Mouse (Mus musculus) bone marrow, adult 2 months (tissue): Measurements from ENCODE around the gene Ovch2. TPM values are rescaled to one million over a fixed set of nuclear protein-coding genes. Genes with fewer than 3 reads are reported as not detected.
"Not testable (repeated sequence)": the region's sequence is repeated elsewhere in the genome, so short reads cannot be mapped to it uniquely, and the experiment has no call there.

Source experiments
- H3K27ac ChIP-seq: fragments of 200-500 bp; 2 replicates; pipeline ENCODE4 v1.5.1; 2012; ENCODE audit warnings: low read depth, mild to moderate bottlenecking, control low read depth, inconsistent platforms, low read length; ENCODE audit not compliant: control insufficient read depth, poor library complexity, insufficient read depth
- H3K4me1 ChIP-seq: fragments of 200-500 bp; 2 replicates; pipeline ENCODE4 v1.6.1; 2011; ENCODE audit warnings: low read length; ENCODE audit not compliant: control insufficient read depth, insufficient read depth
- H3K4me3 ChIP-seq: fragments of 200-500 bp; replicated peaks from 2 replicates; pipeline ENCODE3; 2011; ENCODE audit warnings: mild to moderate bottlenecking, low read depth, low read length, control low read depth; ENCODE audit not compliant: control insufficient read depth
- CTCF ChIP-seq: fragments of 200-500 bp; IDR thresholded peaks from 2 replicates; pipeline ENCODE4 v1.5.1; 2011; ENCODE audit warnings: low read length, control low read depth; ENCODE audit not compliant: control insufficient read depth, insufficient read depth
- POLR2A ChIP-seq: fragments of 200-500 bp; IDR thresholded peaks from 2 replicates; pipeline ENCODE4 v1.6.1; 2011; ENCODE audit warnings: low read depth, mild to moderate bottlenecking, control low read depth, low read length, borderline replicate concordance; ENCODE audit not compliant: control insufficient read depth
- WGBS: fragments of 180-500 bp; shearing (Covaris S2); methylation state at CpG from one replicate; pipeline ENCODE4 v1.1.7; 2018; 5-methylcytosine and 5-hydroxymethylcytosine counted together
- polyA plus RNA-seq: library from polyadenylated mRNA; stranded (reverse); fragments of >200 nt; gene quantifications from 2 replicates; pipeline ENCODE4 v1.2.4, GENCODE M21; 2011; ENCODE audit warnings: low replicate concordance; ENCODE audit not compliant: missing spikeins, insufficient read depth, insufficient read length

The Ovch2 gene
- not detected in 2 replicates for polyA plus RNA-seq

DNA sequence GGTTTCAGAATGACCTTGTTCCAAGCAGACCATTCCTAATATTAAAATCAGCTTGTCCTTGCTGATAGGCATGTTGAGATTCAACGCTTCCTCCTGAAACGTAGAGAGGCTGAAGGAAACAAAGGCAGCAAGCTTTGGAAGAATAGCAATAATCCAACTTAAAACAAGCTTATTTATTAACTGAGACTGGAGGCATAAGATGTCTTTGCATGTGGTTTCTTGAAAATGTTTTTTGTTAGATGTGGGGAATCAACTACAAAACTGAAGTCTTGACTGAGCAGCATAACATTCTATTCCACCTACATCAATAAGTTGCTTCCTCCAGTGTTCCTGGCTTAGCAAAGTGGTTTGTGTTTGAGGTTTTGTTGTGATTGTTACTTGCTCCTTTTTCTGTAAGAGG, at the start of gene Ovch2:
TSS of gene Ovch2 (minus strand) at position 101 of the 400 bp plus-strand sequence.
- no peaks in the 10 kb centered on the region for H3K4me1 ChIP-seq
- TF ChIP-seq CTCF: no peak
- H3K27ac ChIP-seq: no peak within 1 kb of the TSS
- H3K4me3 ChIP-seq: no peak within 1 kb of the TSS
- 70% methylated on average over 2 of the region's 2 CpGs for WGBS

GRCm38 (mm10) chr7:107847390-107847789, 46.4 kb upstream of the Ovch2 start, which contains the start of gene Olfr470:
Gene Olfr470 (minus strand): TSS chr7:107847490.
- not testable (repeated sequence) for H3K27ac ChIP-seq, H3K4me3 ChIP-seq, H3K4me1 ChIP-seq
- 70% methylated on average over 1 of the region's 1 CpGs for WGBS

- no peaks in the 10 kb centered on the region for H3K4me1 ChIP-seq
- no peak overlapping the region for H3K4me3 ChIP-seq
- WGBS: 78% methylated on average over 1 of the region's 1 CpGs
- H3K27ac ChIP-seq: no peak overlapping the region
- TF ChIP-seq CTCF (no peak), POLR2A (no peak)
These were observed 40.7 kb upstream of the Ovch2 start for GRCm38 (mm10) chr7:107841719-107842118.

DNA sequence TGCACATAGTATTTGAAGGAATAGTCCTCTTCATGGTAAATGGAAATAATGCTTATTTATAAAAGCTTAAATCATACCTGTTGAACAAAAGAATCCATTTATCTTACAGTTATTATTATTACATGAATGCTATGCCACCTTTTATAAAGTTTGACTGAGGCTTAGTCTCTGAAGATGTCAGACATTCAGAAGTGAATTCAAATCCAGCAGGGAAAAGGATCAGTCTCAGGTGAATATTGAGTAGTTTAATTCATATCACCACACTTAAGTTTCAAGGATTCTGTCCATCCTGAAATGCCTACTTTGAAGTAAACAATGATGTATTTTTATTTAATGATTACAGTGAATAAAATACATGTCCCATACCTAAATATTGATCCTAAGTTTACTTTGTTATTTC, 24.4 kb upstream of the Ovch2 start, which contains the start of gene Olfr469:
TSS of gene Olfr469 (minus strand) at position 101 of the 400 bp plus-strand sequence.
- not testable (repeated sequence) for H3K27ac ChIP-seq, H3K4me3 ChIP-seq, H3K4me1 ChIP-seq

DNA sequence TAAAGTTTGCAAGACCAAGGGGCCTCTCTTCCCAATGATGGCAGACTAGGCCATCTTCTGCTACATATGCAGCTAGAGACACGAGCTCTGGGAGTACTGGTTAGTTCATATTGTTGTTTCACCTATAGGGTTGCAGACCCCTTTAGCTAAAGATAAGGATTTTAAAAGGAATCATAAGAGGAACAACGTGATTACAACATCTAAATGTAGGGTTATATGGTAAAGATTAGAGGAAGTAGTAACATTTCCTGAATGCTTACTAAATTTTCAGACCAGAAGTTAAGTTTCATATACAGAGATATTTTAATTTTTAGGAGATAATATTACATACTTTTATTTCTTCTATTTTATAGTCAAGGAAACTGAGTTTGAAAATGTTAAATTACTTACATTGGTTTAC, 22.9 kb upstream of the Ovch2 start:
- WGBS: 9% methylated on average over 2 of the region's 2 CpGs
- H3K27ac ChIP-seq, H3K4me3 ChIP-seq, H3K4me1 ChIP-seq: not testable (repeated sequence)

DNA sequence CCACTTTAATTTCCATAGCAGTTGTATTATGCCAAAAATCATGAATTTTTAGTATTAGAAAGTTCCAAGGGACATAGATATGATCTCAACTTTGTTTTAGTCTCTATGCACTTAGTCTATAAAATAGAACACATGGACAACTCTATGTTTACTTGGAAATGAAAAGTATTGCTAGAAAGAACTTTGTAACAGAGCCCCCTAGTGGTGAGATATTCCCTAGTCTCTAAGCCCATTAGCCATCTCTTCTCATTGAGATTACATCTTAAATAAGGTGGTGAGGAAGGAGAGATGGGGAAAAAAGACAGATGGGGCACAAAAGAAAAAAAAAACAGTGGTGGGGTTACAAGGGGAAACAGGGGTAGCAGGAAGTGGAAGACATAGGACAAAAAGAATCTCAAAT, 18.4 kb upstream of the Ovch2 start:
- H3K4me1 ChIP-seq: no peaks in the 10 kb centered on the region
- no peak overlapping the region for H3K4me3 ChIP-seq
- TF ChIP-seq POLR2A: no peak
- no peak for TF ChIP-seq CTCF
- no peak overlapping the region for H3K27ac ChIP-seq

DNA sequence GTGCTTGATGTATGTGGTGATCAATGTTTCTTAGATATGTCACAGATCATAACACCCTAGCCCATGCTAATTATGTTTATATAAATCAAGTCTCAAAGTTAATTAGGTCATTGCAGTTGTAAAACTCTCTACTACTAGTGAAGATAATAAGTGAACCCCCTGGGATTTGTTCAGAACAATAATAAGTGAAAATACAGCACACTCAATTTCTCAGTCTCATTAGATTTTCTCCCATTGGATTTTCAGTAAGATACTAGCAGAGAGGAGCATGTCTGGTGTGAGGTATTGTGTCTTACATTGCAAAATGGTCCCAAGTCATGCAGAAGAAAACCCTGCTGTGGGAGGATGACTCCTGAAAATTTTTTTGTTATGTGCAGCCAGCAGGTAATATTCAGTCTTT, 11.0 kb upstream of the Ovch2 start, which contains the start of gene Olfr467:
TSS of gene Olfr467 (plus strand) at position 301 of the 400 bp plus-strand sequence.
- H3K27ac ChIP-seq: no peak within 1 kb of the TSS
- H3K4me3 ChIP-seq: no peak within 1 kb of the TSS
- H3K4me1 ChIP-seq: no peaks in the 10 kb centered on the region
- no peak for TF ChIP-seq CTCF
- no peak for TF ChIP-seq POLR2A

GRCm38 (mm10) chr7:107802138-107802537, 1.1 kb upstream of the Ovch2 start:
- WGBS: 46% methylated on average over 3 of the region's 3 CpGs
- TF ChIP-seq POLR2A: no peak
- no peak for TF ChIP-seq CTCF
- Histone ChIP-seq H3K27ac (no peak overlapping the region), H3K4me1 (no peaks in the 10 kb centered on the region), H3K4me3 (no peak overlapping the region)

DNA sequence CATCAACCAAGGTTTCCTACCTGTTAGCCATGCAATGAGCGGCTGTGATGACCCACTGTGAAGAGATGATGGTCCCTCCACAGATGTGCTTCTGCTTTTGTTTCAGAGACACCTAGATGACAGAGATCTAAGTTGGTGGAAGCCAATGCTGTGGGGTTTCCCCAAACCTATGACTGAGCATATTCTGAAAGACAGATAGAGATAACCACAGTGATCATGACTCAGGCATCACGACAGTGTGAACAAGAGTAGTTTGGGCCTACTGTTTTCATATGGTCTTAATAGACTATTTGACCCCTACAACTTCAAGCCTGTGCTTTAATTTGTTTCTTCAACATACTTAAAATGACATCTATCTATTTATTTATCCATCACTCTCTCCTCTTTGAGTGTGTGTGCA, 4.5 kb downstream of the Ovch2 start:
- Histone ChIP-seq H3K4me1 (no peaks in the 10 kb centered on the region), H3K4me3 (no peak overlapping the region), H3K27ac (no peak overlapping the region)
- TF ChIP-seq POLR2A (no peak), CTCF (no peak)
- WGBS: 61% methylated on average over 2 of the region's 2 CpGs
